Mouse (Mus musculus) hematopoietic stem cell, adult 5-6 weeks (primary cell): ENCODE measurements around the gene Gpr84. TPM values are rescaled to one million over a fixed set of nuclear protein-coding genes. Genes with fewer than 3 reads are reported as not detected.
A peak's percentile ranks its signal among the peaks of the same experiment; 100 is the strongest.

ENCODE experiments used
- ATAC-seq, 2 experiments: fragments of 125-278 bp in 1 of 2; replicated peaks in 1 of 2; 2 replicates each; pipeline ENCODE4 v1.8.0; 2016 to 2017; ENCODE audit warnings: inconsistent platforms in 2 of 2, mild to moderate bottlenecking in 2 of 2, moderate number of reproducible peaks in 2 of 2, low read depth in 1 of 2, moderate TSS enrichment in 1 of 2; ENCODE audit not compliant: low FRiP score in 2 of 2, poor library complexity in 2 of 2, severe bottlenecking in 2 of 2, insufficient read depth in 1 of 2, low TSS enrichment in 1 of 2
- total RNA-seq: library from RNA; stranded (forward); fragments of 172-1452, 232-1000 nt; gene quantifications from 2 replicates; pipeline ENCODE4 v1.2.3, GENCODE M21; 2017

Gpr84 gene
- total RNA-seq: 1.3 and 2.1 TPM in 2 replicates

GRCm38 (mm10) chr15:103310365-103310910 is at the start of gene Gpr84:
TSS of gene Gpr84 (minus strand) at chr15:103310612.
- peak; percentile 11 to 13; a peak in 1 of 4 replicates for ATAC-seq

GRCm38 (mm10) chr15:103359869-103360602 is 49.6 kb upstream of the Gpr84 start:
- no peak for ATAC-seq

DNA sequence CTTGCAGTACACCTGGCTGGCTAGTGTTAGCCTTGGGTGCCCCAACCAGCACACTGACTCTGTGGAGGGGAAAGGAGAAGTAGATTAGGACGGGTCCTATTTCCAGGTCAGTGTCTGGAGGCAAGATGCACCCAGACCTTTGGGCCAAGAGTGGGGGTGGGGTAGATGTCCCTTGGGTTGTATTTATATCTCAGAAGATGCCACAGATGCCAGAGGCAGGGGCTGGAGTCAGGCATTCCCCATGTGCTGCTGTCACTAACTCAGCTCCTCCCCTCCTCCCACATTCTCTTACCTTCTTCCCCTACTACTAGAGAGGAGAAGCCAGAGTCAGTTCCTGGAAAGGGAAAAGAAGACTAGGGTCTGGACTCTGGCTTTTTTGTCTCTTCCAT is 48.7 kb upstream of the Gpr84 start:
- ATAC-seq: no peak

- ATAC-seq: peak; percentile 29 to 37; a peak in 3 of 4 replicates
Observed at GRCm38 (mm10) chr15:103358278-103359121, 48.1 kb upstream of the Gpr84 start.

GRCm38 (mm10) chr15:103357817-103358216 is 47.4 kb upstream of the Gpr84 start:
- ATAC-seq: no peak

GRCm38 (mm10) chr15:103356130-103356529 is 45.7 kb upstream of the Gpr84 start:
- ATAC-seq: no peak

- no peak for ATAC-seq
Observed at GRCm38 (mm10) chr15:103355420-103355819, 45.0 kb upstream of the Gpr84 start.

- no peak for ATAC-seq
Observed at GRCm38 (mm10) chr15:103354690-103355089, 44.3 kb upstream of the Gpr84 start.

- ATAC-seq: no peak
Observed at GRCm38 (mm10) chr15:103353511-103354256, 43.3 kb upstream of the Gpr84 start.

- ATAC-seq: peak; percentile 57 to 71; a peak in 3 of 4 replicates
Observed at GRCm38 (mm10) chr15:103352856-103353255, 42.4 kb upstream of the Gpr84 start.

- peak; percentile 57 to 68 for ATAC-seq
Observed at GRCm38 (mm10) chr15:103347275-103347684, 36.9 kb upstream of the Gpr84 start.

- no peak for ATAC-seq
Observed at GRCm38 (mm10) chr15:103345789-103346188, 35.4 kb upstream of the Gpr84 start.

- ATAC-seq: no peak
Observed at GRCm38 (mm10) chr15:103343556-103343955, 33.1 kb upstream of the Gpr84 start.

GRCm38 (mm10) chr15:103343008-103343407 is 32.6 kb upstream of the Gpr84 start:
- ATAC-seq: no peak

DNA sequence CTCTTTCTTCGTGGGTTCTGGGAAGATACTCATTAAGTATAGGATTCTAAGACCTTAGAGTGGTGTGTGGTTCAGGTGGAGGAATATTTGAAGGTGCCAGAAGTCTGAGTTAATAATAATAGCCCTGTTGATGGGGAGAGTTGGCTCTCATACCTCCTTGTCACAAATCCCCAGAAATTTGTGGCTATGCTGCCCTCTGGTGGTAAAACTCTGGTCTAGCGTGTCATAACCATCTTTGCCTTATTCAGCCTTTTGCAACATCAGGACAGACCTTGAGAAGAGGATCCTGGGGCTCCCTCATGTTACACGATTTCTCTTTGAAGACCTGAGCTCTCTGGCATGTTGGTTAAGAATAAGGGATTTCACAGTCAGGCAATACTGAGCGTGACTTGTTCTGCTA is 32.0 kb upstream of the Gpr84 start:
- peak; percentile 29 to 33; a peak in 2 of 4 replicates for ATAC-seq

GRCm38 (mm10) chr15:103341547-103341946 is 31.1 kb upstream of the Gpr84 start:
- no peak for ATAC-seq

DNA sequence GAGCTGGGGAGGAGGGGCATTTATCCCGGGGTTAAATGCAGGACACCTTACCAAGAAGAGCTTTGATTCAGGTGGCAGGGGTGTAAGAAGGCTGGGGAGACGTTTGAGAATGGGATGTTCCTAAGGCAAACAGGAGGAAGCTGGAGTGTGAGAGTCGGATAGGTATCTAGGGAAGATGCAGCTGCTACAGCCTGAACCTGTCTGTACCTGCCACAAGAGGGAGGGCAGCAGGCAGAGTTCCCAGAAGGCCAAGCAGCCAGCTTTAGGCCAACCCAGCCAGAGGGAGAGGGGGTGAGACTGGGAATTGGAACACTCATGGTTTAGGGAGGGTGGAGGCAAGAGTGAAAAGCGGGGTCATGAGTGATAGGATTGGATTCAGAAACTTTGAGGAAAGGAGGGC is 30.4 kb upstream of the Gpr84 start:
- no peak for ATAC-seq
